ENCODE assay signal across 8 mouse cellular contexts in the genomic region with DNA sequence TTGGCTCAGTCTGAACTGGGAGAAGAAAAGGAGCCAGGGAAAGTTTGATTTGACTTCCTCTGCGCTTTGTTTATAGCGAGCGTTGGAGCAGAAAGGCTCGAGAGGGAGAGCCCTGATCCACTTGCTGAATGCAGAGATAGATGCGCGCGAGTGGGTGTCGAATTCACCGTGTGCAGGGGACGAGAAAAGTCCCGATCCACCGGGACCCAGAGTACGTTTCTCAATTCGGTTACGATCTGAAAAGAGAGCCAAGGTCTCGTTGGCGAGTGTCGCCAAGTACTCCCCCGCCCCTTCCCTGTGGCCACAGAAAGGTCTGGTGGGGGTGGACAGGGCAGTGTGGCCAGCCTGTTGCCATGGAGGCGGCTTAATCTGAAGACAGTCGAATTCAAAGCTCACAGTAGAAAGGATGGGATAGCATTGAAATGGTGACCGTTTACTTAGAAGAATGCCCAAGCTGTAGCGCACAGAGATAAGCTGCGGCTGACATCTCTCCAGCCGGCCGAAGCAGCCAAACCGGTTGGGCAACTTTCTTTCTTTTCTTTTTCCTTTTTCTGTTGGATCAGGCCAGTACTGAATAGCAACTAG.
DNase-seq lines count a peak whose midpoint lies in the region; ATAC-seq lines count a peak whose summit lies in the region.

No protein-coding gene starts in this region.

- H3K4me2 ChIP-seq in intestine, embryonic 15.5 days (replicated peaks), result peak overlapping the region; percentile 87

- H3K9me3 ChIP-seq in intestine, embryonic 15.5 days, result no peaks in the 10 kb centered on the region
- H3K9me3 ChIP-seq in megakaryocyte, embryonic 14.5 days, result no peaks in the 10 kb centered on the region

- H3K27ac ChIP-seq in intestine, embryonic 15.5 days, result peak overlapping the region; percentile 77

- no peaks in the 10 kb centered on the region for H3K27me3 ChIP-seq in intestine, embryonic 15.5 days (replicated peaks)
- peaks cover 30% of the 10 kb centered on the region for H3K27me3 ChIP-seq in megakaryocyte, embryonic 14.5 days (replicated peaks)

- DNase-seq in adrenal gland, adult 18-20 months (ENCODE audit: low spot score in 2 of 2), result peak; percentile 38 to 43
- peak; percentile 88 for DNase-seq in embryo, embryonic 10 days (ENCODE audit: low spot score)
- peak; percentile 28 to 32 for DNase-seq in left cerebral cortex, postnatal 14 days (ENCODE audit: low spot score in 2 of 2)
- peak; percentile 36 for DNase-seq in right cerebral cortex, postnatal 14 days
- no peak for DNase-seq in spleen, postnatal 36 days (ENCODE audit: low spot score in 2 of 2)

- peak overlapping the region; percentile 46 for H3K9ac ChIP-seq in intestine, embryonic 15.5 days

- no peaks in the 10 kb centered on the region for H3K36me3 ChIP-seq in intestine, embryonic 15.5 days
- H3K36me3 ChIP-seq in megakaryocyte, embryonic 14.5 days (replicated peaks; ENCODE audit: low read length), result no peaks in the 10 kb centered on the region

- ATAC-seq in granulocyte monocyte progenitor cell, adult 5-6 weeks (replicated peaks; ENCODE audit: poor library complexity, severe bottlenecking), result peak; percentile 36; the same call in 1 of the 2 replicates
- peak; percentile 84 for ATAC-seq in intestine, embryonic 15.5 days

- 1% methylated on average over 27 of the region's 27 CpGs for WGBS in intestine, embryonic 15.5 days

- peak overlapping the region; percentile 36 for H3K4me3 ChIP-seq in intestine, embryonic 15.5 days (replicated peaks)
- peak overlapping the region; percentile 86 for H3K4me3 ChIP-seq in megakaryocyte, embryonic 14.5 days (replicated peaks)

- intact Hi-C loops in left cerebral cortex, postnatal 14 days (cut with DNase I), result no loop called here

- H3K4me1 ChIP-seq in intestine, embryonic 15.5 days (replicated peaks), result peaks cover 21% of the 10 kb centered on the region
- H3K4me1 ChIP-seq in megakaryocyte, embryonic 14.5 days, result peaks cover 28% of the 10 kb centered on the region

Comparison
In these comparisons a context has a peak if more than half of its experiments do, and no peak if none do; other contexts are left out.
1. DNase-seq: peak in adrenal gland, adult 18-20 months (2 of 2), embryo, embryonic 10 days (single experiment), left cerebral cortex, postnatal 14 days (2 of 2) and right cerebral cortex, postnatal 14 days (single experiment); none in spleen, postnatal 36 days (0 of 2).